Mouse (Mus musculus): Measurements from ENCODE around the gene Shprh. TPM values are rescaled to one million over a fixed set of nuclear protein-coding genes. Genes with fewer than 3 reads are reported as not detected.

Shprh gene
- polyA plus RNA-seq, 1 experiment from 2014 or later, result 6.8 TPM

GRCm38 (mm10) chr10:11157039-11157438 is 7.8 kb downstream of the Shprh start:
- H3K4me1 ChIP-seq (ENCODE audit: insufficient read depth, low read depth, low read length), result no peaks in the 10 kb centered on the region
- 87% methylated on average over 9 of the region's 9 CpGs for WGBS
- H3K4me2 ChIP-seq (replicated peaks; ENCODE audit: low read depth, low read length), result no peak overlapping the region
- H3K27me3 ChIP-seq (replicated peaks; ENCODE audit: insufficient read depth, low read length), result no peaks in the 10 kb centered on the region
- ATAC-seq (no peak), DNase-seq (ENCODE audit: low spot score) (no peak)
- no peak overlapping the region for H3K27ac ChIP-seq (ENCODE audit: low read length)
- no peaks in the 10 kb centered on the region for H3K9me3 ChIP-seq (ENCODE audit: low read length)
- H3K9ac ChIP-seq (replicated peaks; ENCODE audit: low read depth), result no peak overlapping the region
- peaks cover 12% of the 10 kb centered on the region; the same call in 1 of the 2 replicates for H3K36me3 ChIP-seq (ENCODE audit: insufficient read depth, low read length)
- TF ChIP-seq EP300 (IDR thresholded peaks at IDR 0.05), result no peak
- peak; percentile 30; the same call in 1 of the 2 replicates for TF ChIP-seq CTCF (IDR thresholded peaks at IDR 0.05)
- no peak overlapping the region for H3K4me3 ChIP-seq (ENCODE audit: low read depth, low read length)

- no peak for ATAC-seq
- Histone ChIP-seq H3K4me3 (ENCODE audit: low read depth, low read length) (no peak overlapping the region), H3K9me3 (ENCODE audit: low read length) (no peaks in the 10 kb centered on the region), H3K9ac (replicated peaks; ENCODE audit: low read depth) (no peak overlapping the region), H3K27me3 (replicated peaks; ENCODE audit: insufficient read depth, low read length) (no peaks in the 10 kb centered on the region), H3K4me2 (replicated peaks; ENCODE audit: low read depth, low read length) (no peak overlapping the region), H3K27ac (ENCODE audit: low read length) (no peak overlapping the region), H3K4me1 (ENCODE audit: insufficient read depth, low read depth, low read length) (no peaks in the 10 kb centered on the region), H3K36me3 (ENCODE audit: insufficient read depth, low read length) (peaks cover 35% of the 10 kb centered on the region; the same call in 1 of the 2 replicates)
- TF ChIP-seq CTCF (IDR thresholded peaks at IDR 0.05) (no peak), EP300 (IDR thresholded peaks at IDR 0.05) (no peak)
- no peak for DNase-seq (ENCODE audit: low spot score)
- WGBS, result 51% methylated on average over 5 of the region's 5 CpGs
These were observed 15.3 kb downstream of the Shprh start for GRCm38 (mm10) chr10:11164537-11164936.

- H3K9ac ChIP-seq (replicated peaks; ENCODE audit: low read depth), result no peak overlapping the region
- 89% methylated on average over 5 of the region's 5 CpGs for WGBS
- no peak overlapping the region for H3K4me2 ChIP-seq (replicated peaks; ENCODE audit: low read depth, low read length)
- H3K9me3 ChIP-seq (ENCODE audit: low read length), result no peaks in the 10 kb centered on the region
- no peak overlapping the region for H3K27ac ChIP-seq (ENCODE audit: low read length)
- H3K27me3 ChIP-seq (replicated peaks; ENCODE audit: insufficient read depth, low read length), result no peaks in the 10 kb centered on the region
- TF ChIP-seq EP300 (IDR thresholded peaks at IDR 0.05), result no peak
- TF ChIP-seq CTCF (IDR thresholded peaks at IDR 0.05), result no peak
- no peaks in the 10 kb centered on the region for H3K4me1 ChIP-seq (ENCODE audit: insufficient read depth, low read depth, low read length)
- no peak overlapping the region for H3K4me3 ChIP-seq (ENCODE audit: low read depth, low read length)
- H3K36me3 ChIP-seq (ENCODE audit: insufficient read depth, low read length), result peaks cover 35% of the 10 kb centered on the region
- ATAC-seq (no peak), DNase-seq (ENCODE audit: low spot score) (no peak)
These were observed 21.0 kb downstream of the Shprh start for GRCm38 (mm10) chr10:11170252-11170651.

GRCm38 (mm10) chr10:11171615-11172014 is 22.4 kb downstream of the Shprh start:
- Histone ChIP-seq H3K9me3 (ENCODE audit: low read length) (no peaks in the 10 kb centered on the region), H3K36me3 (ENCODE audit: insufficient read depth, low read length) (peaks cover 37% of the 10 kb centered on the region), H3K27me3 (replicated peaks; ENCODE audit: insufficient read depth, low read length) (no peaks in the 10 kb centered on the region), H3K27ac (ENCODE audit: low read length) (no peak overlapping the region), H3K4me1 (ENCODE audit: insufficient read depth, low read depth, low read length) (no peaks in the 10 kb centered on the region), H3K9ac (replicated peaks; ENCODE audit: low read depth) (no peak overlapping the region), H3K4me2 (replicated peaks; ENCODE audit: low read depth, low read length) (no peak overlapping the region), H3K4me3 (ENCODE audit: low read depth, low read length) (no peak overlapping the region)
- DNase-seq (ENCODE audit: low spot score), result no peak
- WGBS, result 95% methylated on average over 4 of the region's 4 CpGs
- ATAC-seq, result no peak
- TF ChIP-seq CTCF (IDR thresholded peaks at IDR 0.05), result no peak
- no peak for TF ChIP-seq EP300 (IDR thresholded peaks at IDR 0.05)

- TF ChIP-seq EP300 (IDR thresholded peaks at IDR 0.05) (no peak), CTCF (IDR thresholded peaks at IDR 0.05) (no peak)
- H3K27ac ChIP-seq (ENCODE audit: low read length), result no peak overlapping the region
These were observed 23.3 kb downstream of the Shprh start for GRCm38 (mm10) chr10:11172519-11172918.

GRCm38 (mm10) chr10:11175801-11176482 is 26.7 kb downstream of the Shprh start:
- DNase-seq (ENCODE audit: low spot score) (peak; percentile 9), ATAC-seq (no peak)
- 71% methylated on average over 8 of the region's 8 CpGs for WGBS
- Histone ChIP-seq H3K4me2 (replicated peaks; ENCODE audit: low read depth, low read length) (no peak overlapping the region), H3K9ac (replicated peaks; ENCODE audit: low read depth) (no peak overlapping the region), H3K9me3 (ENCODE audit: low read length) (no peaks in the 10 kb centered on the region), H3K36me3 (ENCODE audit: insufficient read depth, low read length) (peaks cover 16% of the 10 kb centered on the region), H3K27ac (ENCODE audit: low read length) (no peak overlapping the region), H3K27me3 (replicated peaks; ENCODE audit: insufficient read depth, low read length) (no peaks in the 10 kb centered on the region), H3K4me3 (ENCODE audit: low read depth, low read length) (no peak overlapping the region), H3K4me1 (ENCODE audit: insufficient read depth, low read depth, low read length) (no peaks in the 10 kb centered on the region)
- no peak for TF ChIP-seq EP300 (IDR thresholded peaks at IDR 0.05)
- TF ChIP-seq CTCF (IDR thresholded peaks at IDR 0.05), result peak; percentile 44

More at GRCm38 (mm10) chr10:11172519-11172918, 23.3 kb downstream of the Shprh start:
- Histone ChIP-seq H3K4me2 (replicated peaks; ENCODE audit: low read depth, low read length) (no peak overlapping the region), H3K36me3 (ENCODE audit: insufficient read depth, low read length) (peaks cover 30% of the 10 kb centered on the region), H3K4me1 (ENCODE audit: insufficient read depth, low read depth, low read length) (no peaks in the 10 kb centered on the region), H3K27me3 (replicated peaks; ENCODE audit: insufficient read depth, low read length) (no peaks in the 10 kb centered on the region), H3K9ac (replicated peaks; ENCODE audit: low read depth) (no peak overlapping the region), H3K4me3 (ENCODE audit: low read depth, low read length) (no peak overlapping the region), H3K9me3 (ENCODE audit: low read length) (no peaks in the 10 kb centered on the region)
- no peak for DNase-seq (ENCODE audit: low spot score)
- no peak for ATAC-seq

Measured in lung, postnatal 0 days (tissue).